Mouse (Mus musculus) E14TG2a.4 (cell line): Measurements from ENCODE around the gene Vwce.

Experiments
- H3K27me3 ChIP-seq: 2 replicates; pipeline ENCODE4 v1.6.1; 2014; ENCODE audit warnings: low read length, control low read depth; ENCODE audit not compliant: insufficient read depth
- H3K36me3 ChIP-seq: 2 replicates; pipeline ENCODE4 v1.6.1; 2014; ENCODE audit warnings: low read length, control low read depth; ENCODE audit not compliant: insufficient read depth
- H3K4me1 ChIP-seq: replicated peaks from 2 replicates; pipeline ENCODE4 v1.6.1; 2014; ENCODE audit warnings: low read depth, low read length, control low read depth
- H3K4me3 ChIP-seq: replicated peaks from 2 replicates; pipeline ENCODE4 v1.5.1; 2014; ENCODE audit warnings: mild to moderate bottlenecking, low read length
- H3K9me3 ChIP-seq: 2 replicates; pipeline ENCODE4 v1.6.1; 2014; ENCODE audit warnings: low read length, control low read depth
- CTCF ChIP-seq: conservative IDR thresholded peaks from 2 replicates; pipeline ENCODE4 v1.5.1; 2014; ENCODE audit warnings: low read length
- NANOG ChIP-seq: IDR thresholded peaks from 2 replicates; pipeline ENCODE4 v1.6.1; 2014; ENCODE audit warnings: borderline replicate concordance, low read length, mixed read lengths
- POU5F1 ChIP-seq: IDR thresholded peaks from 2 replicates; pipeline ENCODE4 v1.6.1; 2014; ENCODE audit warnings: low read length, borderline replicate concordance

The Vwce gene

DNA sequence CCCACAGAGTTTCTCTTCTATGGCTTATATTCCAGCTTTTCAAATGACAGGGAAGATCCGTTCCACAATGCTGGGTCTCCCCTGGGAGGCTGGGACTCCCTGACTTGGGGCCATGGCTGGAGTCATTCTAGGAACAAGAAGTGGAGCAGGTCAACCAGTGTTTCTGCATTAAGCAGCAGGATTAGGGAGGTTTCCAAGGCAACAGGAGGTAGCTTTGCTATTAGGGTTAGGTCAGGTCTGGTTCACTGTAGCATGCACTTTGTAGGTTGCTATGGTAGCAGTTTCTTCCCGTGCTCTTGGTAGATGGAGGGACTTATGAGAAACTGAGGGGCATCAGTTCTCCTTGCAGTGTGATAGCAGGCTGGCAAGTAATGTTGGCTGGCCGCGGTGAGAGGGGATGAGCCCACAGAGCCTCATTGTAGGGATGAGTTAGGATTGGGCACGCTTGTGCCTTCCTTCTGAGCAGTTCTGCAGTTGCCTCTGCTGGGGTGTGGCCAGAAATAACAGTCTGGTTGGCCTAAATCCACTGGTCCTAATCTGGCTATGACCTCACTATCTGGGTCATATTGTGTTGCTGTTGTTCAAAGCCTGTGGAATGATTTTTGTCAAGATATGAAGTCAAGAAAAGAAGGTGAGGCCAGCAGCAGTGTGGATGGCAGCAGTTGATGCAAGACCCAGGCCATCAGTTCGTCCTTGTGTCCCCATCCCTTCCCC, 67.2 kb downstream of the Vwce start:
- TF ChIP-seq CTCF (no peak), NANOG (no peak), POU5F1 (no peak)
- H3K9me3 ChIP-seq = peaks cover 3% of the 10 kb centered on the region
- no peaks in the 10 kb centered on the region for H3K27me3 ChIP-seq
- peaks cover 57% of the 10 kb centered on the region for H3K4me1 ChIP-seq
- no peak overlapping the region for H3K4me3 ChIP-seq
- H3K36me3 ChIP-seq = peaks cover 3% of the 10 kb centered on the region; the same call in 1 of the 2 replicates

DNA sequence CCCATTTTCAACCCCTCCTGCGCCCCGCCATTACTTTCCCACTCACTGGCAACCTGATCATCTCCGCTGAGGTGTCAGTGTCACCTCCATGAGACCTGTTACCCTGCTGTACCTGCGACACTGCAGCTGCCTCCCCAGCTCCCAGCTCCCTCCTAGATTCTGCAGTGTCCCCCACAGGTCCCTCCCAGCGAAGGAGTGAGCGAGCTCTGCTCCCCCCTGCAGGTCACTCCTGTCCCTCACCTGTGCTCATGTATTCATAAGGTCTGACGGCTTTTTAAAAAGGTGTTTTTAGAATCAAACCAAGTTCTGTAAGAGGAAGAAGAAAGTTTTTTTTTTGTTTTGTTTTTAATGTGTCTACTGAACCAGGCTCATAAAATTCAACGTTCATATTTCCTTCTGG, 68.1 kb downstream of the Vwce start:
- Histone ChIP-seq H3K27me3 (no peaks in the 10 kb centered on the region), H3K4me1 (peaks cover 59% of the 10 kb centered on the region), H3K36me3 (peaks cover 11% of the 10 kb centered on the region), H3K9me3 (no peaks in the 10 kb centered on the region), H3K4me3 (no peak overlapping the region)
- TF ChIP-seq NANOG (no peak), CTCF (no peak; the same call in 1 of the 2 replicates), POU5F1 (no peak)

DNA sequence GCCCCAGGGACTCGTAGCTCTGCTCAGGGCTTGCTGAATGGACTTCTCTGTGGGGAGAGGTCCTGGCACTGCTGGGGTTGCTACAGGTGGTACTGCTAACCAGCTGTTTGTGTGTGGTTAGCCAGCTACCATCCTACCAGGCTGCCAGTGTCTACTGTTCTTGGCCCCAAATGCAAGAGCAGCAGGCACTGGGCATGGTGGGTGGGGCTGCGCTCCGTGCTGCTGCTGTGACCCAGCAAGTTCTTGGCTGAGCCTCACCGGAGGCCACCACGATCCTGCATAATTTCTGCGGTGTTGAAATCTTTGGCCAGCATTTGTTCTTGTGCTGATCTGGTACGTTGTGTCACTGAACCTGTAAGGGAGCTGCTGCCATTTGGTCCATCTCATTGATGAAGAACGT, 69.5 kb downstream of the Vwce start:
- H3K36me3 ChIP-seq = peaks cover 24% of the 10 kb centered on the region
- no peaks in the 10 kb centered on the region for H3K9me3 ChIP-seq
- H3K4me1 ChIP-seq = peaks cover 54% of the 10 kb centered on the region
- TF ChIP-seq CTCF (no peak), NANOG (no peak), POU5F1 (no peak)
- no peaks in the 10 kb centered on the region for H3K27me3 ChIP-seq
- H3K4me3 ChIP-seq = no peak overlapping the region

DNA sequence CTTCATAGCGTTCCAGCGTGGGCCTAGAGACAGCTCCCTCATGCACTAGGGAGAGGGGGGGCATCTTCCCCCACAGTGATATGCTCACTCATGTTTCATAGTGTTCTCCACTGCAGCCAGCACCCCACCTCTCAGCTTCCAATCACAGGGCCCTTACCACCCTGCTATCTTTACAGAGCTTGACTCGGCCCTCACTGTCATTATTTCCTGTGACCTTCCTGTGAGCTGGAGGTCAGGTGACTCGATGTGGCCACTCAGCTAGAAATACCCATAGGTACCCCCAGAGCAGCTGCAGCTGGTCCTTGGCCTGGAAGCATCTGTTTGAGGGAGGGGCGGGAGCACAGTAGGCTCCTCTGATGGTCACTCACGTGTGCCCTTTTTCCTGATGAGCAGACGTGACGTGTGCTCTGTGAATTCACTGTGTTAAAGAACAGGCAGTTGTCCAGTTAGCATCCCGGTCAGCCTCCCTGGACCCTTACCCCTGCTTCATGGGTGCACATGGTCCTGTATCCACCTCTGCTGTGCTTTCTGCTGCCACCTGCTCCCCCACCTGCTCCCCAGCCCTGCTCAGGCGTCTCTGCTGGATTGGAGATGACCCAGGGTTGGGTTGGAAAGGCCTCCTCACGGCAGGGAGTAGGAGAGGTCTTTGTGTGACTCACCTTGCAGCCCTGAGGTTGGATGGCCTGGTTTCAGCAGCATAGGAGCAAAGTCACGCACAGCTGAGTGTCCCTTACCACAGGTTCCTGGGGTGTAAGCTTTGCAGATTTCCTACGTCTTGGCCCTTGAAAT, 73.3 kb downstream of the Vwce start:
- Histone ChIP-seq H3K4me1 (peaks cover 54% of the 10 kb centered on the region), H3K4me3 (no peak overlapping the region; the same call in 1 of the 2 replicates), H3K9me3 (no peaks in the 10 kb centered on the region), H3K27me3 (no peaks in the 10 kb centered on the region), H3K36me3 (peaks cover 47% of the 10 kb centered on the region)
- TF ChIP-seq CTCF (no peak), NANOG (no peak), POU5F1 (no peak)

DNA sequence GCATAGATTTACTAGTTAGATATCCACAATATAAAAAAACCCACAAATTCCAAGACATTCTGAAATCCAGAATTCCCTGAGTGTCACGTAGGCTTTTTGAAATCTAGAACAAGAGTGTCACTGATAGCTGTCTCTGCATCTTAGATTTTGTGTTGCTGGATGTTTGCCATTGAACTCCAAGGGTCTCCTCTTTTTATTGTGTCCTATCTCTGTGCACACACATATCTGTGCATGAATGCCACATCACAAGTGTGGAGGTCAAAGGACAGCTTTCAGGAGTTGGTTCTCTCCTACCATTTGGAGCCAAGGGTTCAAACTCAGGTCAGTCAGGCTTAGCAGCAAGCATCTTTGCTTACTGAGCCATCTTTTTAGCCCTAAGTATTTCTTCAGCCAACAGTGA, 73.9 kb downstream of the Vwce start:
- H3K4me3 ChIP-seq = no peak overlapping the region

DNA sequence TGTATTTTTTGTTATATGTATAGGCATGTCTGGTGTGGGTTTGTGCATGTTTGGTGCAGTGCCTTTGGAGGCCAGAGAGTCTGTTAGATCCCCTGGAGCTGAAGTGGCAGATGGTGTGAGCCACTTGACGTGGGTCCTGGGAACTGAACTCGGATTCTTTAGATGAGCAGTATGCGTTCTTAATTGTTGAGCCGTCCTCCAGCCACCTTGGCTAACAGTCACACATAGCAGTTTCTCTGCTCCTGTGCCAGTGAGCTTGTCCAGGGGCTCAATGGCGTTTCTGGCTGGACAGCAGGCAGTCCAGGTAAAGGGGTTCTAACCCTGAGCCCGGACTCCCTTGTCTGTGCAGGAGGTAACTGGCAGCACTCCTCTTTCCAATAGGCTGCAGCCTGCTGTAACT, 74.9 kb downstream of the Vwce start:
- Histone ChIP-seq H3K27me3 (no peaks in the 10 kb centered on the region), H3K36me3 (peaks cover 63% of the 10 kb centered on the region), H3K4me3 (no peak overlapping the region), H3K4me1 (peaks cover 52% of the 10 kb centered on the region), H3K9me3 (no peaks in the 10 kb centered on the region)
- TF ChIP-seq POU5F1 (no peak), NANOG (no peak), CTCF (no peak)

More for the DNA sequence above, 73.9 kb downstream of the Vwce start:
- Histone ChIP-seq H3K27me3 (no peaks in the 10 kb centered on the region), H3K4me1 (peaks cover 52% of the 10 kb centered on the region), H3K36me3 (peaks cover 53% of the 10 kb centered on the region), H3K9me3 (no peaks in the 10 kb centered on the region)
- no peak for TF ChIP-seq CTCF
- TF ChIP-seq NANOG = no peak
- no peak for TF ChIP-seq POU5F1

DNA sequence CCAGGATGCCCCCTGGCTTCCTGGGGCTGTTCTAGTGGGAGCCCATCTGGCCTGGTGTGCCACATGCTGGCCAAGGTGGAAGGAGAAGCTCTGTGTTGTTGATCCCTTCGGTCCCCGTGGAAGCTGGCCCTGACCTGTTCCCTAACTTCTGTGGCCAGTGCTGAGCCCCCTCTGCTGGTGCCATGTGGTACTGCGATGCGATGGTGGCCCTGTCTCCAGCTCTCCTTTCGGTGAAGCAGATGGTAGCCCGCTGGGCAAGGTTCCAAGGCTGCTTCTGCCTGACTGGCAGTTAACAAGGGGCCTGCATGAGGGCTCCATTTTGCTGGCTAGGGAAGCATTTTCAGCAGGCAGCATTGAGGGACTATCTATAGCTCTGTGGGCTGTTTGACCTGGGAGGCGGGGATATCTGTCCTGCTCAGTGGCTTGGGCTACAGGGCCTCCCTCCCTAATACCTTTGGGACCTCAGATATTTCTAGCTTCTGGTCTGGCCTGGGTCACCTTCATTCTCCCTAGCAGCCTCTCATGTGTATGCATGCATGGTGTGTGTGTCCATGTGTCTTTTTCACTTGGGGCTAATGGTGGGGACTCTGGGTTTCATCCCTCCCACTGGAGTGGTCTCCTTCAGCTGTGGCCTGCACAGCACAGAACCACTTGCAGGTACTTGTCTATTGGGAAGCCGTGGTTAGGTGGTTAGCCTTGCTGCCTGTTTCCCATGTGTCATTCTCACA, 75.5 kb downstream of the Vwce start:
- Histone ChIP-seq H3K36me3 (peaks cover 68% of the 10 kb centered on the region), H3K4me3 (no peak overlapping the region), H3K9me3 (no peaks in the 10 kb centered on the region), H3K4me1 (peaks cover 54% of the 10 kb centered on the region), H3K27me3 (no peaks in the 10 kb centered on the region)
- TF ChIP-seq CTCF (peak; percentile 99), NANOG (no peak)

DNA sequence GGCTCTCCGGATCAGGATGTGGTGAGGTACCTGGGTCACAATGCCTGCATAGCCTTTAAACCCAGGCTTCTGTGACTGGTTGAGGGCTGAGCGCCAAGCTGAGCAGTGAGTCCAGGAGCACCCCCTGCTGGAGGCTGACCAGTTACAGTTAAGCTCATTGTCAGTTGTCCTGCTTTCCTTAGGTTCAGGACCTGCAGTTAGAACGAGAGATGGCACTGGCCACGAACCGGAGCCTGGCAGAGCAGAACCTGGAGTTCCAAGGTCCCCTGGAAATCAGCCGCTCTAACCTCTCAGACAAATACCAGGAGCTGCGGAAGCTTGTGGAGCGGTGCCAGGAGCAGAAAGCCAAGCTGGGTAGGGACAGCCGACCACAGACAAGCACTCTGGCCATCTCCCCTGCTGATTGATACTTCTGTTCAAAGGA, 76.1 kb downstream of the Vwce start:
- Histone ChIP-seq H3K27me3 (no peaks in the 10 kb centered on the region), H3K36me3 (peaks cover 68% of the 10 kb centered on the region), H3K4me1 (peaks cover 49% of the 10 kb centered on the region), H3K4me3 (no peak overlapping the region), H3K9me3 (no peaks in the 10 kb centered on the region)
- TF ChIP-seq CTCF = 0 out of 2 replicates have a peak, but pooled peaks have one; percentile 13
- TF ChIP-seq NANOG = no peak

DNA sequence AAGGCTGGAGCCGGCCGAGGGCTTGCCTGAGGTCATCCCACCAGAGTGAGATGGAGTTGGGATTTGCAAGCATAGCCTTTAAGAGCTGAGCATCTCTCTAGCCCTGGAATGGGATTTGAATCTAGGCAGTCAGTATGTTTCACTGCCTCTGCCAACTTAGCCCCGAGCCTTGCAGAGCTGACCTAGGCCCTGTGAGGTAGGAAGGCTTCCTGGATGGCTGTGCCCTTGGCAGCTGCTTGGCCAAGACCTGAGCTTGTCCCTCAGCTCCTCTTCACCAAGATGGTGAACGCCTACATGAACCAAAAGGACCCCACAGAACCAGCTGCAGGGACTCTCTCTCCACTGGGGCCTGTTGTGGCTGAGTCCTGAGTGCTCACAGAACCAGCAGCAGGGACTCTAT, 76.7 kb downstream of the Vwce start:
- H3K4me1 ChIP-seq = peaks cover 52% of the 10 kb centered on the region
- H3K27me3 ChIP-seq = no peaks in the 10 kb centered on the region
- no peak overlapping the region for H3K4me3 ChIP-seq
- TF ChIP-seq CTCF = no peak
- TF ChIP-seq NANOG = no peak
- no peak for TF ChIP-seq POU5F1
- H3K9me3 ChIP-seq = no peaks in the 10 kb centered on the region
- H3K36me3 ChIP-seq = peaks cover 68% of the 10 kb centered on the region
